Mouse (Mus musculus): ENCODE results near the gene Ssr2.

The Ssr2 gene

GRCm38 (mm10) chr3:88575540-88575939 lies at the start of gene Ssr2:
Ssr2 (plus strand) TSS chr3:88575876.
- in situ Hi-C loops (cut with MboI; ENCODE audit: low pct_unique_long_range_greater_than_20kb in 1 of 2, low sequenced_read_pairs in 2 of 2, unreplicated experiment in 1 of 2): no loop called here

GRCm38 (mm10) chr3:88526157-88527131 lies 49.2 kb upstream of the Ssr2 start:
- in situ Hi-C loops (cut with MboI; ENCODE audit: low pct_unique_long_range_greater_than_20kb in 1 of 2, low sequenced_read_pairs in 2 of 2, unreplicated experiment in 1 of 2): loop anchor here (10.0 kb wide), 1 partner anchor 122 kb away; no protein-coding TSS in a partner anchor

DNA sequence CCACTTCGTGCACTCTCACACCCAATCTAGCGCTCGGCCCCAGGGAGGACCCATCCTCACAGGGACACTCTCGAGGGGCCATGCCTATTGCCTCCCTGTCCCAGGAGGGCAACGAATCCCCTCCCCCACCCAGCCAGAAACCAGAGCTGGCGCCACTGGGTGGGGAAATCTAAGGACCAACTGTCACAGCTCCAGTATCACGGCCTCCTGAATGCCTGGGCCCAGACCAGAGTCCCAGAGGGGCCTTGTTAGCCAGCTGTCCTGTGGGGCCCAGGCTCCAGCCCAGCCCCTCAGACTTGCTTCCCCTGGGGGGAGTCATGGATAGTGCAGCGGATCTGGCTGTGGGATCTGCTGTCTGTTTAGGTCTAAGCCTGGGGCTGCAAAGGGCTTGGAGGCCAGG lies 48.1 kb upstream of the Ssr2 start:
- in situ Hi-C loops (cut with MboI; ENCODE audit: low pct_unique_long_range_greater_than_20kb in 1 of 2, low sequenced_read_pairs in 2 of 2, unreplicated experiment in 1 of 2): loop anchor here (10.0 kb wide), 1 partner anchor 123 kb away; no protein-coding TSS in a partner anchor

- in situ Hi-C loops (cut with MboI; ENCODE audit: low pct_unique_long_range_greater_than_20kb in 1 of 2, low sequenced_read_pairs in 2 of 2, unreplicated experiment in 1 of 2): loop anchor here (10.0 kb wide), 1 partner anchor 124 kb away; no protein-coding TSS in a partner anchor
Observed at GRCm38 (mm10) chr3:88528646-88529045, 47.0 kb upstream of the Ssr2 start.

DNA sequence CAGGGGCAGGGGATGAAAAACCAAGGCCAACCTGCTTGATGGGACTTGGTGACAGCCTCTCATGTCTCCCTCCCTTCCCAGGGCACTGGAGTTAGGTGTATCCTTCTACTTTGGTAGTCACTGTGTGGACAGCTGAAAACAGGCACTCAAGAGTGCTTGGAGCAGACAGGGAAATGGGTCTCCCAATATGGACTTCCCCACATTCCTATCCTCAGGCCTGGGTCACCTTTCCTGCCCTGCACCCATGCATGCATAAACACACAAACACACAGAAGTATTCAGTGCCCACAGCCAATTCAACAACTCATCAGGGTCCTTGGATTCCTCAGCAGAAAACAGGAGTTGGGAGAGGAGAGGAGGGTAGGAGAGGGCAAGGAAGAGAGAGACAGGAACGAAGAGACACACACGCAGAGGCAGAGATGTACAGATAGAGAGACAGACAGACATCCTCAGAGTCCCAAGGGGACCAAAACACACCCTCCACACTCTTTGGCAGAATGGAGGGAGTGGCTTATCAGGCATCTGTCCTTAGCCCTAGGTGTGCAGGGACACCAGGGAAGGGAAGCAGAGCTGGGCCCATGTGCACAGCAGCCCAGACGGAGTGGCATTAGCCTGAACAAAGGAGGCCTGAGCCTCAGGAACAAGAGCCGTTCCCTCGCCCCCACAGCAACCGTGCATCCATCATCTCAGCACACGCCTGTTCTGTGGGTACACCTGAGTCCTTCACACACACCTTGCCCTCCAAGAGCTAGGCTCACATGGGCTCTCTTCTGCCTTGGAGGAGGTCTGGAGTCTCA lies 46.3 kb upstream of the Ssr2 start:
- in situ Hi-C loops (cut with MboI; ENCODE audit: low pct_unique_long_range_greater_than_20kb in 1 of 2, low sequenced_read_pairs in 2 of 2, unreplicated experiment in 1 of 2): loop anchor here (10.0 kb wide), 1 partner anchor 125 kb away; no protein-coding TSS in a partner anchor

DNA sequence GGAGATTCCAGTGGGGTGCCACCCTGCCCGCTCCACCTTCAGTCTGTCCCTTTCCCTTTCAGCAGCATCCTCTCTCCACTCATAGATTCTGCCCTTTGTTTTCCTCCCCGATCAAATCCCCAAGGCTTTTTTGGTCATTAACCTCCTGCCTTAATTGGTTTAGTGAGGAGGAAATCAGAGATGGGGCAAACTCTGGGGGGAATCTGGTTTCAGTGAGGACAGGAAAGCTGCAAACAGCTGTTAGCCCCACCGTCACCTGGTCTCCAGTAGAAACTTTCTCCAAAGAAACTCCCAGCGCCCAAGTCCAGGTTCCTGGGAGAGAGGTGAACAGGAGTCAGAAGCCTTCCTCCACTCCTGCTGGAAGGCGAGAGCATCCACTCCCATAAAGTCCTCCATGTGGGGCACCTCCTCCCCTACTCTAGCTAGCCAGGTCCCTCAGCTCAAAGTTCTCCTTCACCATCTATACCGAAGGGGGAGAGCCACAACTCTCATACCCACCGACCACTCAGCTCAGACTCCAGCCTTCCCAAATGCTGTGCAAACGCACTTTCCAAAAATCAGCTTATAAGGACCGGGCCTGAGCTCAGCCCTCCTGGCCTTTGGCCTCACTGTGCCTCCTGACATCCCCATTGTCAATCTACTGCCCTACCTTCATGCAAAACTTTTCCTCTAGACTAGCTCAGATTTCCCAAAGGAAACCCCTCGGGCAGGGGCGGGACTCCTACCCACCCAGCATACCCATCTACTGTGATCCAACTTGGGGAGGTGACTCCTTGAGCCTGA lies 45.4 kb upstream of the Ssr2 start:
- in situ Hi-C loops (cut with MboI; ENCODE audit: low pct_unique_long_range_greater_than_20kb in 1 of 2, low sequenced_read_pairs in 2 of 2, unreplicated experiment in 1 of 2): no loop called here

- in situ Hi-C loops (cut with MboI; ENCODE audit: low pct_unique_long_range_greater_than_20kb in 1 of 2, low sequenced_read_pairs in 2 of 2, unreplicated experiment in 1 of 2): no loop called here
Observed at GRCm38 (mm10) chr3:88531348-88532298, 44.1 kb upstream of the Ssr2 start.

DNA sequence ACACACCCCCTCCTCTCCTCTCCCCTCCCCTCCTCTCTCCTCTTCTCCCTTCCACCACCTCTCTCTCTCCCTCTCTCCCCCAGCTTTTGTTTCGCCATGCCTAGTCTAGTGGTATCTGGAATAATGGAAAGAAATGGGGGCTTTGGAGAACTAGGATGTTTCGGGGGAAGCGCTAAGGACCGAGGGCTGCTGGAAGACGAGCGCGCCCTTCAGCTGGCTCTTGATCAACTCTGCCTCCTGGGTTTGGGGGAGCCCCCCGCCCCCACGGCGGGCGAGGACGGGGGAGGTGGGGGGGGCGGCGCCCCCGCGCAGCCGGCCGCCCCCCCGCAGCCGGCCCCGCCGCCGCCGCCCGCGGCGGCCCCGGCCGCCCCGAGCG lies 43.4 kb upstream of the Ssr2 start, which contains the start of gene Mex3a:
Mex3a (plus strand) TSS at position 97 of the 376 bp plus-strand sequence.
- in situ Hi-C loops (cut with MboI; ENCODE audit: low pct_unique_long_range_greater_than_20kb in 1 of 2, low sequenced_read_pairs in 2 of 2, unreplicated experiment in 1 of 2): no loop called here

GRCm38 (mm10) chr3:88532689-88533511 lies 42.8 kb upstream of the Ssr2 start:
- in situ Hi-C loops (cut with MboI; ENCODE audit: low pct_unique_long_range_greater_than_20kb in 1 of 2, low sequenced_read_pairs in 2 of 2, unreplicated experiment in 1 of 2): no loop called here

GRCm38 (mm10) chr3:88533706-88534105 lies 42.0 kb upstream of the Ssr2 start:
- in situ Hi-C loops (cut with MboI; ENCODE audit: low pct_unique_long_range_greater_than_20kb in 1 of 2, low sequenced_read_pairs in 2 of 2, unreplicated experiment in 1 of 2): no loop called here

GRCm38 (mm10) chr3:88535005-88535404 lies 40.7 kb upstream of the Ssr2 start:
- in situ Hi-C loops (cut with MboI; ENCODE audit: low pct_unique_long_range_greater_than_20kb in 1 of 2, low sequenced_read_pairs in 2 of 2, unreplicated experiment in 1 of 2): no loop called here

- in situ Hi-C loops (cut with MboI; ENCODE audit: low pct_unique_long_range_greater_than_20kb in 1 of 2, low sequenced_read_pairs in 2 of 2, unreplicated experiment in 1 of 2): no loop called here
Observed at GRCm38 (mm10) chr3:88535527-88535926, 40.1 kb upstream of the Ssr2 start.

DNA sequence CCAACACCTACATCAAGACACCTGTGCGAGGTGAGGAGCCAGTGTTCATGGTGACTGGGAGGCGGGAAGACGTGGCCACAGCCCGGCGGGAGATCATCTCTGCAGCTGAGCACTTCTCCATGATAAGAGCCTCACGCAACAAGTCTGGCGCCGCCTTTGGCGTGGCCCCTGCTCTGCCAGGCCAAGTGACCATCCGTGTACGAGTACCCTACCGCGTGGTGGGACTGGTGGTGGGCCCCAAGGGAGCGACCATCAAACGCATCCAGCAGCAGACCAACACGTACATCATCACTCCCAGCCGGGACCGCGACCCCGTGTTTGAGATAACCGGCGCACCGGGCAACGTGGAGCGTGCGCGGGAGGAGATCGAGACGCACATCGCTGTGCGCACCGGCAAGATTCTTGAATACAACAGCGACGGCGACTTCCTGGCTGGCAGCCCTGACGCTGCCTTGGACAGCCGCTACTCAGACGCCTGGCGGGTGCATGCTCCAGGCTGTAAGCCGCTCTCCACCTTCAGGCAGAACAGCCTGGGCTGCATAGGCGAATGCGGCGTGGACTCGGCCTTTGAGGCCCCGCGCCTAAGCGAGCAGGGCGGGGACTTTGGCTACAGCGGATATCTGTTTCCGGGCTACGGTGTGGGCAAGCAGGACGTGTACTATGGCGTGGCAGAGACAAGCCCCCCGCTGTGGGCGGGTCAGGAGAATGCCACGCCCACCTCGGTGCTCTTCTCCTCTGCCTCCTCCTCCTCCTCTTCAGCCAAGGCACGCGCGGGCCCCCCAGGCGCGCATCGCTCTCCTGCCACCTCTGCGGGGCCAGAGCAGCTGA lies 39.4 kb upstream of the Ssr2 start:
- in situ Hi-C loops (cut with MboI; ENCODE audit: low pct_unique_long_range_greater_than_20kb in 1 of 2, low sequenced_read_pairs in 2 of 2, unreplicated experiment in 1 of 2): no loop called here

DNA sequence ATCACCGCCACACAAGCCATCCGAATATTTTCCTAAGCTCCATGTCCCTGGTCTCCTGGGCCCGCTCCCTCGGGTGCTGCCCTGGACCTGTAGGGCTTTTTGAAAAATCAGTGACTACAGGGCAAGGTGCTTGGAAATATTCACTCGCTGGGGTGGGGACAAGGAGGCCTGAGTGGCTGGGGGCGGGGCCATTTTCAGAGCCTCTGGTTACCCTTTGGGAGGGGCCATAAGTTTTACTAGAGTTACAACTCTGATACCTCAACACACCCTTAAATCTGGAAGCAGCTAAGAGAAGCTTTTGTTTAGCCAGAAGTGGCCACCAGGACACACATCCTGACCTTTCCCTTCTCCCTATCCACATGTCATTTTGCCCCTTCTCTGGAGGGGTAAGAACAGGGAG lies 38.5 kb upstream of the Ssr2 start:
- in situ Hi-C loops (cut with MboI; ENCODE audit: low pct_unique_long_range_greater_than_20kb in 1 of 2, low sequenced_read_pairs in 2 of 2, unreplicated experiment in 1 of 2): no loop called here

DNA sequence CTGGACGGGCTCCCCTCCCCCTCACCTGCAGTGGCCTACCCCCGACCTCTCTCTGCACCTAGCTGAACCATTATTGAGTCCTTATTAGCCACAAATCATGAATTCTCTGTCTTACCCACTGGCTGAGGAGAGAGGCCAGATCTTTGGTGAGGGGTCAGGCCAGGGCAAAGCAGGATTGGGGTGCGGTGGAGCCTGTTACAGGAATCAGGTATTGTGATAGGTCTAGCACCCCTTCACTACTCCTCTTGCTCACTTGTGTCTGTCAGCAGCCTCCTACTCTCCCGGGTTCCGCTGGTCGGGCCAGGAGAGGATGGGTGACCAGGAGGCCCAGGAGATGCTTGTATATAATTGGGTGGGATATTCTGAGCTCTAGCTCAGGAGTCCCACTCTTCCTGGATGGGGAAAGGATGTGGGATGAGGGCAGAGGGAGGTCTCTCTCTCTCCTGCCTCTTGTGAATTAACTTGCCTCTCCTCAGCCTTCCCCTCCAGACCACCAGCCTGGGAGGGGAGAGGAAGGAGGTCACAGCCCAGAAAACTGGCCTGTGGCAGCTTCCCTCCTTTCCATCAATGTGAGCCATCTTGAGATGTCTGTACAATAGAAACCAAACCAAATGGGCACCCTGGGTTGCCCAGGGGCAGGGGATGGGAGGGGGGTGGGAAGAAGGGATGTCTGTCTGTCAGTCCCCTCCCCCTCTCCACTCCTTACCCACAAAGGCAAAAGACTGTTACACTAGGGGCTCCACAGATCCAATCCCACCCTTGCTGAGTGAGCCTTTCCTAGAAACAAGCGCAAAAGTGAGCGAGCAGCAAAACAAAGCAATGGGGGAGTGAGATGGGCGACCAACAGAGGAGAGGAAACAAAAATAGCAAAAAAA lies 37.2 kb upstream of the Ssr2 start:
- in situ Hi-C loops (cut with MboI; ENCODE audit: low pct_unique_long_range_greater_than_20kb in 1 of 2, low sequenced_read_pairs in 2 of 2, unreplicated experiment in 1 of 2): no loop called here

Data from mouse embryonic stem cell (cell line).